ENCODE assay signal across 24 mouse cellular contexts in genomic region chr11:51442599-51442998, GRCm38 (mm10).
DNase-seq lines count a peak whose midpoint lies in the region; ATAC-seq and TF ChIP-seq lines count a peak whose summit lies in the region.
"Had no signal": no experiment of that assay in that cellular context is flagged by ENCODE, and none has a peak within 500 bp of the region (broad histone marks: within the 10 kb centered on the region; RNA-seq: fewer than 3 reads in every experiment).

No protein-coding gene starts in this region.

- H3K79me3 ChIP-seq in C2C12 (ENCODE audit: low read depth), result no peaks in the 10 kb centered on the region

- no peak overlapping the region for H3K27ac ChIP-seq in gastrocnemius, adult 2 months
- peak overlapping the region; percentile 92 for H3K27ac ChIP-seq in liver, embryonic 13.5 days
- H3K27ac ChIP-seq in liver, embryonic 11.5 days (ENCODE audit: low read depth, low read length), result no peak overlapping the region
- peak overlapping the region; percentile 87 for H3K27ac ChIP-seq in liver, embryonic 15.5 days (replicated peaks)
- H3K27ac ChIP-seq: embryonic facial prominence, embryonic 13.5 days; forebrain, embryonic 13.5 days; forebrain, embryonic 15.5 days had no signal

- H3K4me2 ChIP-seq in liver, embryonic 13.5 days, result no peak overlapping the region
- H3K4me2 ChIP-seq in liver, embryonic 11.5 days, result no peak overlapping the region
- no peak overlapping the region for H3K4me2 ChIP-seq in liver, embryonic 15.5 days
- H3K4me2 ChIP-seq: embryonic facial prominence, embryonic 13.5 days; forebrain, embryonic 13.5 days; forebrain, embryonic 15.5 days had no signal

- 0 out of 2 replicates have a peak overlapping the region, but pooled peaks have one; percentile 61 for H3K9ac ChIP-seq in liver, embryonic 13.5 days
- no peak overlapping the region for H3K9ac ChIP-seq in liver, embryonic 11.5 days (ENCODE audit: low read depth, low read length)
- no peak overlapping the region for H3K9ac ChIP-seq in liver, embryonic 15.5 days
- H3K9ac ChIP-seq: embryonic facial prominence, embryonic 13.5 days; forebrain, embryonic 13.5 days; forebrain, embryonic 15.5 days; forebrain, postnatal 0 days had no signal

- H3K4me3 ChIP-seq in gastrocnemius, adult 2 months, result no peak overlapping the region
- H3K4me3 ChIP-seq in liver, embryonic 13.5 days (replicated peaks), result no peak overlapping the region
- no peak overlapping the region for H3K4me3 ChIP-seq in liver, embryonic 11.5 days (ENCODE audit: low read depth, low read length)
- H3K4me3 ChIP-seq in C2C12 (ENCODE audit: insufficient read depth, poor library complexity, severe bottlenecking), result no peak overlapping the region
- no peak overlapping the region for H3K4me3 ChIP-seq in liver, embryonic 15.5 days (replicated peaks)
- H3K4me3 ChIP-seq: embryonic facial prominence, embryonic 13.5 days; forebrain, embryonic 13.5 days; forebrain, embryonic 15.5 days had no signal

- intact Hi-C loops in gastrocnemius, adult 2 months (cut with DNase I), result no loop called here
- intact Hi-C loops in gastrocnemius, postnatal 14 days (cut with DNase I; ENCODE audit: low total_unique reads), result no loop called here

- 0 out of 2 replicates have a peak, but pooled peaks cover 2% of the 10 kb centered on the region for H3K36me3 ChIP-seq in liver, embryonic 13.5 days
- H3K36me3 ChIP-seq in liver, embryonic 11.5 days (ENCODE audit: control insufficient read depth, insufficient read depth, low read length), result no peaks in the 10 kb centered on the region
- H3K36me3 ChIP-seq in C2C12 (ENCODE audit: control insufficient read depth, insufficient read depth), result no peaks in the 10 kb centered on the region
- H3K36me3 ChIP-seq in liver, embryonic 15.5 days (replicated peaks), result no peaks in the 10 kb centered on the region
- H3K36me3 ChIP-seq: embryonic facial prominence, embryonic 13.5 days; forebrain, embryonic 15.5 days; G1E had no signal

- DNase-seq in gastrocnemius, adult 2 months, result peak; percentile 3
- no peak for DNase-seq in gastrocnemius, postnatal 14 days
- no peak for DNase-seq in liver, embryonic 13.5 days
- no peak for DNase-seq in liver, embryonic 11.5 days (ENCODE audit: low spot score)
- DNase-seq in heart, postnatal 4 days, result no peak
- DNase-seq: adrenal gland, adult 8-10 months; adrenal gland, postnatal 14 days; adrenal gland, postnatal 36 days; cerebellum, adult 11-12 months; cerebellum, adult 2 months; cerebellum, adult 9-10 months; cerebellum, postnatal 10 days; cerebellum, postnatal 25 days; forebrain, postnatal 0 days had no signal

- TF ChIP-seq CTCF in gastrocnemius, adult 2 months (IDR thresholded peaks at IDR 0.05), result no peak
- no peak for TF ChIP-seq CTCF in C2C12 (IDR thresholded peaks at IDR 0.05; ENCODE audit: control insufficient read depth, insufficient read depth, insufficient read length)

- 82% methylated on average over 8 of the region's 8 CpGs for WGBS in liver, embryonic 13.5 days (ENCODE audit: insufficient replicate concordance)
- 80% methylated on average over 8 of the region's 8 CpGs for WGBS in liver, embryonic 11.5 days
- 79% methylated on average over 8 of the region's 8 CpGs for WGBS in liver, embryonic 15.5 days (ENCODE audit: insufficient replicate concordance)

- no peaks in the 10 kb centered on the region for H3K9me3 ChIP-seq in liver, embryonic 13.5 days (replicated peaks)
- no peaks in the 10 kb centered on the region for H3K9me3 ChIP-seq in liver, embryonic 11.5 days (ENCODE audit: control insufficient read depth, low read length)
- no peaks in the 10 kb centered on the region for H3K9me3 ChIP-seq in liver, embryonic 15.5 days (replicated peaks)
- H3K9me3 ChIP-seq: embryonic facial prominence, embryonic 13.5 days; forebrain, embryonic 13.5 days; forebrain, embryonic 15.5 days; G1E had no signal

- H3K4me1 ChIP-seq in liver, embryonic 13.5 days (replicated peaks), result peaks cover 51% of the 10 kb centered on the region
- peaks cover 17% of the 10 kb centered on the region for H3K4me1 ChIP-seq in liver, embryonic 11.5 days (replicated peaks; ENCODE audit: control insufficient read depth, insufficient read depth, low read length)
- peaks cover 47% of the 10 kb centered on the region for H3K4me1 ChIP-seq in liver, embryonic 15.5 days (replicated peaks)
- H3K4me1 ChIP-seq: forebrain, embryonic 13.5 days had no signal

- no peaks in the 10 kb centered on the region for H3K79me2 ChIP-seq in C2C12 (ENCODE audit: control insufficient read depth, insufficient read depth)

- no peaks in the 10 kb centered on the region for H3K27me3 ChIP-seq in liver, embryonic 13.5 days
- H3K27me3 ChIP-seq in liver, embryonic 11.5 days (replicated peaks; ENCODE audit: control insufficient read depth, insufficient read depth, low read length), result no peaks in the 10 kb centered on the region
- H3K27me3 ChIP-seq in C2C12 (ENCODE audit: control insufficient read depth, insufficient read depth, insufficient read length), result no peaks in the 10 kb centered on the region
- H3K27me3 ChIP-seq in liver, embryonic 15.5 days, result no peaks in the 10 kb centered on the region
- H3K27me3 ChIP-seq: embryonic facial prominence, embryonic 13.5 days; forebrain, embryonic 13.5 days; forebrain, embryonic 15.5 days; Patski had no signal

- no peak overlapping the region for H3ac ChIP-seq in C2C12 (ENCODE audit: control insufficient read depth, insufficient read length, low read depth)

- no peak for ATAC-seq in liver, embryonic 13.5 days (ENCODE audit: low read depth)
- ATAC-seq in liver, embryonic 11.5 days (replicated peaks; ENCODE audit: low FRiP score), result no peak
- no peak for ATAC-seq in liver, embryonic 15.5 days (ENCODE audit: insufficient read depth)
- ATAC-seq in megakaryocyte-erythroid progenitor cell, adult 5-6 weeks (replicated peaks; ENCODE audit: low FRiP score, low TSS enrichment, poor library complexity, severe bottlenecking), result no peak
- ATAC-seq: activated CD4-positive, CD25-positive, alpha-beta regulatory T cell, adult 4 months; CD4-positive, CD25-positive, alpha-beta regulatory T cell, adult 4 months; forebrain, embryonic 13.5 days; forebrain, embryonic 15.5 days; forebrain, postnatal 0 days; Patski had no signal

TF ChIP-seq in C2C12, 6 proteins besides CTCF, POLR2A, EP300 and RAD21:
- TF ChIP-seq MYOG (IDR thresholded peaks at IDR 0.05; ENCODE audit: control insufficient read depth, extremely low read depth, insufficient read length), result no peak
- TF ChIP-seq MYOD1 (IDR thresholded peaks at IDR 0.05; ENCODE audit: control insufficient read depth, insufficient read length, low read depth), result peak; percentile 24

Comparison
In these comparisons a context has a peak if more than half of its experiments do, and no peak if none do; other contexts are left out.
1. H3K27ac ChIP-seq: peak in liver, embryonic 13.5 days (single experiment) and liver, embryonic 15.5 days (single experiment); none in gastrocnemius, adult 2 months (single experiment) and liver, embryonic 11.5 days (single experiment).